Mouse (Mus musculus): ENCODE measurements around the gene Ttc21b. TPM values are rescaled to one million over a fixed set of nuclear protein-coding genes. Genes with fewer than 3 reads are reported as not detected.

Gene Ttc21b
- 11.1 TPM in 2 replicates for polyA plus RNA-seq (2015; fragmentation: Nextera tagmentation; extraction: Ambion mirVana)

- Histone ChIP-seq H3K4me2 (ENCODE audit: low read length) (peak within 1 kb of the TSS; percentile 61), H3K9ac (ENCODE audit: low read depth, low read length) (peak within 1 kb of the TSS; percentile 92), H3K27me3 (replicated peaks; ENCODE audit: control insufficient read depth, insufficient read depth, low read length) (no peaks in the 10 kb centered on the region), H3K9me3 (ENCODE audit: control insufficient read depth, low read length) (no peaks in the 10 kb centered on the region), H3K4me3 (ENCODE audit: low read length) (peak within 1 kb of the TSS; percentile 93), H3K27ac (ENCODE audit: low read depth, low read length) (peak within 1 kb of the TSS; percentile 90), H3K4me1 (ENCODE audit: control insufficient read depth, insufficient read depth, low read depth, low read length) (peaks cover 14% of the 10 kb centered on the region), H3K36me3 (ENCODE audit: control insufficient read depth, insufficient read depth, low read length) (peaks cover 5% of the 10 kb centered on the region)
- peak; percentile 99 for ATAC-seq
- WGBS = under 1% methylated on average over 56 of the region's 56 CpGs
Measured at GRCm38 (mm10) chr2:66256220-66257131, at the start of gene Ttc21b. Gene Ttc21b (minus strand): TSS chr2:66256617.

GRCm38 (mm10) chr2:66272551-66272950 is 16.1 kb upstream of the Ttc21b start:
- no peaks in the 10 kb centered on the region for H3K4me1 ChIP-seq (ENCODE audit: control insufficient read depth, insufficient read depth, low read depth, low read length)
- H3K4me2 ChIP-seq (ENCODE audit: low read length) = no peak overlapping the region
- WGBS = 78% methylated on average over 3 of the region's 3 CpGs
- H3K9me3 ChIP-seq (ENCODE audit: control insufficient read depth, low read length) = no peaks in the 10 kb centered on the region
- no peaks in the 10 kb centered on the region for H3K27me3 ChIP-seq (replicated peaks; ENCODE audit: control insufficient read depth, insufficient read depth, low read length)
- peaks cover 8% of the 10 kb centered on the region; the same call in 1 of the 2 replicates for H3K36me3 ChIP-seq (ENCODE audit: control insufficient read depth, insufficient read depth, low read length)
- no peak overlapping the region for H3K4me3 ChIP-seq (ENCODE audit: low read length)
- no peak overlapping the region for H3K27ac ChIP-seq (ENCODE audit: low read depth, low read length)
- no peak for ATAC-seq
- H3K9ac ChIP-seq (ENCODE audit: low read depth, low read length) = no peak overlapping the region

GRCm38 (mm10) chr2:66244013-66244412 is 12.4 kb downstream of the Ttc21b start:
- H3K36me3 ChIP-seq (ENCODE audit: control insufficient read depth, insufficient read depth, low read length) = peaks cover 24% of the 10 kb centered on the region
- ATAC-seq = peak; percentile 63; the same call in 1 of the 2 replicates
- 69% methylated on average over 1 of the region's 1 CpGs for WGBS

GRCm38 (mm10) chr2:66240334-66240733 is 16.1 kb downstream of the Ttc21b start:
- H3K36me3 ChIP-seq (ENCODE audit: control insufficient read depth, insufficient read depth, low read length) = peaks cover 13% of the 10 kb centered on the region

More at GRCm38 (mm10) chr2:66244013-66244412, 12.4 kb downstream of the Ttc21b start:
- Histone ChIP-seq H3K9me3 (ENCODE audit: control insufficient read depth, low read length) (no peaks in the 10 kb centered on the region), H3K4me2 (ENCODE audit: low read length) (no peak overlapping the region), H3K4me3 (ENCODE audit: low read length) (no peak overlapping the region), H3K4me1 (ENCODE audit: control insufficient read depth, insufficient read depth, low read depth, low read length) (no peaks in the 10 kb centered on the region), H3K27ac (ENCODE audit: low read depth, low read length) (no peak overlapping the region), H3K9ac (ENCODE audit: low read depth, low read length) (no peak overlapping the region), H3K27me3 (replicated peaks; ENCODE audit: control insufficient read depth, insufficient read depth, low read length) (no peaks in the 10 kb centered on the region)

GRCm38 (mm10) chr2:66238886-66239285 is 17.5 kb downstream of the Ttc21b start:
- H3K4me2 ChIP-seq (ENCODE audit: low read length) = no peak overlapping the region
- peaks cover 14% of the 10 kb centered on the region for H3K36me3 ChIP-seq (ENCODE audit: control insufficient read depth, insufficient read depth, low read length)
- H3K27ac ChIP-seq (ENCODE audit: low read depth, low read length) = no peak overlapping the region
- WGBS = 87% methylated on average over 5 of the region's 5 CpGs
- no peaks in the 10 kb centered on the region for H3K4me1 ChIP-seq (ENCODE audit: control insufficient read depth, insufficient read depth, low read depth, low read length)
- H3K9ac ChIP-seq (ENCODE audit: low read depth, low read length) = no peak overlapping the region
- H3K4me3 ChIP-seq (ENCODE audit: low read length) = no peak overlapping the region
- no peak for ATAC-seq
- no peaks in the 10 kb centered on the region for H3K9me3 ChIP-seq (ENCODE audit: control insufficient read depth, low read length)
- no peaks in the 10 kb centered on the region for H3K27me3 ChIP-seq (replicated peaks; ENCODE audit: control insufficient read depth, insufficient read depth, low read length)

More at GRCm38 (mm10) chr2:66240334-66240733, 16.1 kb downstream of the Ttc21b start:
- no peaks in the 10 kb centered on the region for H3K27me3 ChIP-seq (replicated peaks; ENCODE audit: control insufficient read depth, insufficient read depth, low read length)
- no peaks in the 10 kb centered on the region for H3K9me3 ChIP-seq (ENCODE audit: control insufficient read depth, low read length)
- no peaks in the 10 kb centered on the region for H3K4me1 ChIP-seq (ENCODE audit: control insufficient read depth, insufficient read depth, low read depth, low read length)
- WGBS = 100% methylated on average over 1 of the region's 1 CpGs
- no peak overlapping the region for H3K4me2 ChIP-seq (ENCODE audit: low read length)
- H3K27ac ChIP-seq (ENCODE audit: low read depth, low read length) = no peak overlapping the region
- no peak overlapping the region for H3K9ac ChIP-seq (ENCODE audit: low read depth, low read length)
- ATAC-seq = no peak
- H3K4me3 ChIP-seq (ENCODE audit: low read length) = no peak overlapping the region

GRCm38 (mm10) chr2:66220954-66221353 is 35.5 kb downstream of the Ttc21b start:
- H3K9me3 ChIP-seq (ENCODE audit: control insufficient read depth, low read length) = no peaks in the 10 kb centered on the region
- no peaks in the 10 kb centered on the region for H3K27me3 ChIP-seq (replicated peaks; ENCODE audit: control insufficient read depth, insufficient read depth, low read length)
- no peak overlapping the region for H3K27ac ChIP-seq (ENCODE audit: low read depth, low read length)
- no peaks in the 10 kb centered on the region for H3K4me1 ChIP-seq (ENCODE audit: control insufficient read depth, insufficient read depth, low read depth, low read length)
- no peak overlapping the region for H3K4me3 ChIP-seq (ENCODE audit: low read length)
- 90% methylated on average over 7 of the region's 7 CpGs for WGBS
- peaks cover 10% of the 10 kb centered on the region for H3K36me3 ChIP-seq (ENCODE audit: control insufficient read depth, insufficient read depth, low read length)
- H3K9ac ChIP-seq (ENCODE audit: low read depth, low read length) = no peak overlapping the region
- no peak for ATAC-seq
- H3K4me2 ChIP-seq (ENCODE audit: low read length) = no peak overlapping the region

GRCm38 (mm10) chr2:66209875-66210274 is 46.5 kb downstream of the Ttc21b start:
- Histone ChIP-seq H3K27me3 (replicated peaks; ENCODE audit: control insufficient read depth, insufficient read depth, low read length) (no peaks in the 10 kb centered on the region), H3K27ac (ENCODE audit: low read depth, low read length) (no peak overlapping the region), H3K36me3 (ENCODE audit: control insufficient read depth, insufficient read depth, low read length) (peaks cover 29% of the 10 kb centered on the region), H3K4me2 (ENCODE audit: low read length) (no peak overlapping the region), H3K4me1 (ENCODE audit: control insufficient read depth, insufficient read depth, low read depth, low read length) (no peaks in the 10 kb centered on the region), H3K4me3 (ENCODE audit: low read length) (no peak overlapping the region), H3K9me3 (ENCODE audit: control insufficient read depth, low read length) (no peaks in the 10 kb centered on the region), H3K9ac (ENCODE audit: low read depth, low read length) (no peak overlapping the region)
- WGBS = 80% methylated on average over 10 of the region's 10 CpGs
- ATAC-seq = no peak

GRCm38 (mm10) chr2:66209353-66209752 is 47.1 kb downstream of the Ttc21b start:
- H3K4me2 ChIP-seq (ENCODE audit: low read length) = no peak overlapping the region
- H3K9me3 ChIP-seq (ENCODE audit: control insufficient read depth, low read length) = no peaks in the 10 kb centered on the region
- H3K27ac ChIP-seq (ENCODE audit: low read depth, low read length) = no peak overlapping the region
- H3K27me3 ChIP-seq (replicated peaks; ENCODE audit: control insufficient read depth, insufficient read depth, low read length) = no peaks in the 10 kb centered on the region
- WGBS = 97% methylated on average over 13 of the region's 13 CpGs
- H3K9ac ChIP-seq (ENCODE audit: low read depth, low read length) = no peak overlapping the region
- peaks cover 26% of the 10 kb centered on the region for H3K36me3 ChIP-seq (ENCODE audit: control insufficient read depth, insufficient read depth, low read length)
- ATAC-seq = no peak
- H3K4me3 ChIP-seq (ENCODE audit: low read length) = no peak overlapping the region
- no peaks in the 10 kb centered on the region for H3K4me1 ChIP-seq (ENCODE audit: control insufficient read depth, insufficient read depth, low read depth, low read length)

GRCm38 (mm10) chr2:66206796-66207195 is 49.6 kb downstream of the Ttc21b start:
- Histone ChIP-seq H3K9ac (ENCODE audit: low read depth, low read length) (no peak overlapping the region), H3K4me3 (ENCODE audit: low read length) (no peak overlapping the region), H3K9me3 (ENCODE audit: control insufficient read depth, low read length) (no peaks in the 10 kb centered on the region), H3K4me2 (ENCODE audit: low read length) (no peak overlapping the region), H3K27ac (ENCODE audit: low read depth, low read length) (no peak overlapping the region), H3K4me1 (ENCODE audit: control insufficient read depth, insufficient read depth, low read depth, low read length) (no peaks in the 10 kb centered on the region), H3K27me3 (replicated peaks; ENCODE audit: control insufficient read depth, insufficient read depth, low read length) (no peaks in the 10 kb centered on the region), H3K36me3 (ENCODE audit: control insufficient read depth, insufficient read depth, low read length) (peaks cover 23% of the 10 kb centered on the region)
- no peak for ATAC-seq
- 94% methylated on average over 2 of the region's 2 CpGs for WGBS

Data from hindbrain, embryonic 16.5 days (tissue).